Mouse (Mus musculus): ENCODE results near the gene Grifin. TPM values are rescaled to one million over a fixed set of nuclear protein-coding genes. Genes with fewer than 3 reads are reported as not detected.

The Grifin gene
- polyA plus RNA-seq, 1 experiment from 2014 or later, result 0.31 TPM

DNA sequence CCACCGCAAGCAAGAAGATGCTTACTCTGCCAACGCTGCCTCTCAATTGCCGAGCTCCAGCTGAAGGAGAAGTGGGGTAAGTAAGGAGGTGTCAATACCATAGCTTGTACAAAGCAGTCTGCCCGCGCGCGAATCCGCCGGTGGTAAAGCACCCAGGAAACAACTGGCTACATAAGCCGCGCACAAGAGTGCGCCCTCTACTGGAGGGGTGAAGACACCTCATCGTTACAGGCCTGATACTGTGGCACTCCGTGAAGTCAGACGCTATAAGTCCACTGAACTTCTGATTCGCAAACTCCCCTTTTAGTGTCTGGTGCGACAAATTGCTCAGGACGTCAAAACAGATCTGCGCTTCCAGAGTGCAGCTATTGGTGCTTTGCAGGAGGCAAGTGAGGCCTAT, 18.5 kb downstream of the Grifin start:
- H3K27me3 ChIP-seq (replicated peaks), result 0 out of 2 replicates have a peak, but pooled peaks cover 11% of the 10 kb centered on the region
- H3K4me2 ChIP-seq, result no peak overlapping the region
- H3K9me3 ChIP-seq (replicated peaks), result no peaks in the 10 kb centered on the region
- no peak overlapping the region for H3K9ac ChIP-seq
- peaks cover 11% of the 10 kb centered on the region for H3K4me1 ChIP-seq (replicated peaks)
- no peak overlapping the region for H3K27ac ChIP-seq (ENCODE audit: poor library complexity, severe bottlenecking)
- no peak overlapping the region for H3K4me3 ChIP-seq
- 82% methylated on average over 19 of the region's 19 CpGs for WGBS
- ATAC-seq (ENCODE audit: insufficient number of reproducible peaks, low FRiP score), result no peak
- H3K36me3 ChIP-seq, result no peaks in the 10 kb centered on the region

DNA sequence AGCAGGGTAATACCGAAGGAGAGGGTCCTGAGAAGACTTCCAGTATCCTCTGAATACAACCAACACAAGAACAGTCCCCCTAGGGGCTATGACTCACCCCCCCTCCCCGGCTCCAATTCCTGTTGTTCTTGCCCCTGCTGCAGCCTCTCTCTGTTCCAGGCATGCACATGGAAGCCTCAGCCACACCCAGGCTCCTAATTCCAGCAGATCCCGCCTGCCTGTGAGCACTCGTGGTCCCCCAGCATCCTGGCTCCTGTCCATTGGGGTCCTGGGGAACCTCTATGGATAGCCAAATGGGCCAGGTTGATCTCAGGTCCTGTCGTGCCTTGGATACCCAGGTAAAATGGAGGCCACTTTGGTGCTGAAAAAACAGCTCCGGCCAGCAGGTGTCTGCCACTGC, 19.2 kb downstream of the Grifin start:
- no peak overlapping the region for H3K4me3 ChIP-seq
- no peaks in the 10 kb centered on the region for H3K9me3 ChIP-seq (replicated peaks)
- 34% methylated on average over 6 of the region's 6 CpGs for WGBS
- H3K27me3 ChIP-seq (replicated peaks), result 0 out of 2 replicates have a peak, but pooled peaks cover 11% of the 10 kb centered on the region
- no peak for ATAC-seq (ENCODE audit: insufficient number of reproducible peaks, low FRiP score)
- H3K4me2 ChIP-seq, result no peak overlapping the region
- H3K4me1 ChIP-seq (replicated peaks), result peaks cover 11% of the 10 kb centered on the region
- H3K27ac ChIP-seq (ENCODE audit: poor library complexity, severe bottlenecking), result no peak overlapping the region
- no peak overlapping the region for H3K9ac ChIP-seq
- no peaks in the 10 kb centered on the region for H3K36me3 ChIP-seq

DNA sequence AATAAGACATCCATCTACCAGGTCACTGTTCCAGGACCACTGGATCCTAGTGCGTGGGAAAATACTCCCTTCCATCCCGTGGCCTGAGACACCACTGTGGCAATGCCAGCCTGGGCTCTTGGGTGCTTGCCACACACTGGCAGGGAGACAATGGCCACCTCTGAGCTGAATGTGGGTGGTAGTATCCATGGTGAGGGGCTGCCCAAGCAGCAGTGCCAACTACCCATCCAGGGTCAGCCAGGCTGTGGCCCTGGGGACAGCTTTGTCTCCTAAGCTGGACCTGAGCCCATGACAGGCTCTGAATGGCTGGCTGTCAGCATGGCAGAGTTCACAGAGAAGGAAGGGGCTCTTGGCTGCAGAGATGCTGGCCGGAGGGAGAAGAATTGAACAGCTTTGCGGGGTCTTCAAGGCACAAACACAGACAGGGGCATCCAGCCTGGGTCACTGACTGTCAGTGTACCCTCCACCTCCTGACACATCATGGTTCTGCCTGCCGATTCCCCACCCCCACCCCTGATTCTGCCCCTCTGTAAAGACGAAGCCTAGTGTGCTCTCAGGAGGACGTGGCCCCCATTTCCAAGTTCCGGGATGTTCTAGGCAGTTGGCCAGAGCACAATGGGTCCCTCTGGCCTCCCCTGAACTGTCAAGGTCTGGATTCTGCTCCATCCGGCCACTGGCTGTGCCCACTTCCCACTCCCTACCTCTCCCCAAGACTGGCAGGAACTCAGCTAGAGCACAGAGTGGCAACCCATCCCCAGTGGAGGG, 21.9 kb downstream of the Grifin start:
- Histone ChIP-seq H3K27me3 (replicated peaks) (peaks cover 11% of the 10 kb centered on the region; the same call in 1 of the 2 replicates), H3K27ac (ENCODE audit: poor library complexity, severe bottlenecking) (no peak overlapping the region), H3K4me2 (no peak overlapping the region), H3K4me1 (replicated peaks) (no peaks in the 10 kb centered on the region), H3K4me3 (no peak overlapping the region), H3K36me3 (no peaks in the 10 kb centered on the region), H3K9ac (no peak overlapping the region), H3K9me3 (replicated peaks) (no peaks in the 10 kb centered on the region)
- WGBS, result 69% methylated on average over 9 of the region's 9 CpGs
- ATAC-seq (ENCODE audit: insufficient number of reproducible peaks, low FRiP score), result no peak

DNA sequence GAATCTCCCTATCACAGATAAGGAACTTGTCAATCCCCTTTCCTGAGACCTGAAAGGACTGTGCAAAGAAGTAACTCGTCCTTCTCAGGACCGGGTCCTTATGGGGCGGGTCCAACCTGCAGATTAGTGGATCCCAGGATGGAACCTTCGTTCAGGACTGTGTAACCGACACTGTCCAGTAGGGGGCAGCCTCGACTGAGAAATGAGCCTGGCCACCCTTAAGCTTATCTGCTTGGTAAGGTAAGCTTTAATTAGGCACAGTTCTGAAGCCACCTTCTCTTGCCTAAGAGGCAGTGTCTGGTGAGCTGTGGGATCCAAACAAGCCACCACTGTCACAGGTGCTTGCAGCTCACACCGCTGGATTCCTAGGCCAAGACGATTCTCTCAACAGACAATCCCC, 24.8 kb downstream of the Grifin start:
- WGBS, result 13% methylated on average over 8 of the region's 8 CpGs
- Histone ChIP-seq H3K9ac (no peak overlapping the region), H3K27ac (ENCODE audit: poor library complexity, severe bottlenecking) (no peak overlapping the region), H3K36me3 (no peaks in the 10 kb centered on the region), H3K4me2 (no peak overlapping the region), H3K4me3 (no peak overlapping the region), H3K4me1 (replicated peaks) (peaks cover 6% of the 10 kb centered on the region; the same call in 1 of the 2 replicates), H3K9me3 (replicated peaks) (no peaks in the 10 kb centered on the region), H3K27me3 (replicated peaks) (peaks cover 11% of the 10 kb centered on the region; the same call in 1 of the 2 replicates)
- 0 out of 2 replicates have a peak, but pooled peaks have one; percentile 31 for ATAC-seq (ENCODE audit: insufficient number of reproducible peaks, low FRiP score)

DNA sequence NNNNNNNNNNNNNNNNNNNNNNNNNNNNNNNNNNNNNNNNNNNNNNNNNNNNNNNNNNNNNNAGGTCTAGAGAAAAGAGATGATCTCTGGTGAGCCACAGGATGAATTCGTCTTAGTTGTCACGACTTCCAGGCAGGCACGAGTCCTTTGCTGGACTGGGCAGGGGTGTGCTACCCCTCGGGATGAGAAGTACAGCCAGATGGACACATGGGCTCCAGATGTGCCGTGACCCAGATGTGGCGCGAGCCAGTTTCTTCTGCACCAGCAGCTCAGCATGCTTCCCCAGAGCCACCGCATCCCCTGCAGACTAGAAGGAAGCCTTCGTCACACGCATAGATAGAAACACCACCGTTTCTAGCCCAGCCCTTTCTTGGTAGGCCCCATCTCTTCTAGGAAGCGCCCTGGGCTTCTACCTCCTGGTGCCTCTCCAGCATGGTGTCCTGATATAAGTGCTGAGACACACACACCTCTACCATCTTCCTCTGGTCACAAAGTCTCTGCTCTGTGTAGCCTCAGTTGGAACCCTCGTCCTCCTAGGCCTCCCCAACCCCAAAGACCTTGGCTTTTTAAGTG, 26.7 kb downstream of the Grifin start:
- Histone ChIP-seq H3K4me3 (no peak overlapping the region), H3K36me3 (no peaks in the 10 kb centered on the region), H3K4me2 (no peak overlapping the region), H3K27me3 (replicated peaks) (peaks cover 6% of the 10 kb centered on the region; the same call in 1 of the 2 replicates), H3K4me1 (replicated peaks) (peaks cover 6% of the 10 kb centered on the region; the same call in 1 of the 2 replicates), H3K9ac (no peak overlapping the region), H3K9me3 (replicated peaks) (no peaks in the 10 kb centered on the region), H3K27ac (ENCODE audit: poor library complexity, severe bottlenecking) (no peak overlapping the region)
- ATAC-seq (ENCODE audit: insufficient number of reproducible peaks, low FRiP score), result no peak
- WGBS, result 70% methylated on average over 13 of the region's 13 CpGs

DNA sequence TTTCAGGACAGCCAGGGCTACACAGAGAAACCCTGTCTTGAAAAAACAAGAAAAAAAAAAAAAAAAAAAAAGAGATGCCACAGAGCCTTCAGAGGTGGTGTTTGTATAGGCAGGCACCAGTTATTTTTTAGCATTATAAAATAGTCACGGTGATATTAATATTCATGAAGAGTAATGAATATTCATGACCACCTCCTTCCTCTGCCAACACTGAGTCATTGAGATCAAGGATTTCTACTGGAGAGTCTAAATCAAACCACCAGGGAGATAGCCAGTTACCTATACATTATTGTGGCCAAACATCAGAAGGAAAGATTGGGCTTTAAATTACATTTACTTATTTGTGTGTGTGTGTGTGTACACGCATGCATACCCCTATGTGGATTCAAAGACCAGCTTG, 38.1 kb downstream of the Grifin start:
- no peak overlapping the region for H3K9ac ChIP-seq
- H3K4me3 ChIP-seq, result no peak overlapping the region
- H3K4me1 ChIP-seq (replicated peaks), result no peaks in the 10 kb centered on the region
- H3K4me2 ChIP-seq, result no peak overlapping the region
- no peak overlapping the region for H3K27ac ChIP-seq (ENCODE audit: poor library complexity, severe bottlenecking)
- H3K36me3 ChIP-seq, result peaks cover 52% of the 10 kb centered on the region
- peaks cover 9% of the 10 kb centered on the region; the same call in 1 of the 2 replicates for H3K9me3 ChIP-seq (replicated peaks)
- no peak for ATAC-seq (ENCODE audit: insufficient number of reproducible peaks, low FRiP score)
- H3K27me3 ChIP-seq (replicated peaks), result no peaks in the 10 kb centered on the region
- WGBS, result 81% methylated on average over 2 of the region's 2 CpGs

DNA sequence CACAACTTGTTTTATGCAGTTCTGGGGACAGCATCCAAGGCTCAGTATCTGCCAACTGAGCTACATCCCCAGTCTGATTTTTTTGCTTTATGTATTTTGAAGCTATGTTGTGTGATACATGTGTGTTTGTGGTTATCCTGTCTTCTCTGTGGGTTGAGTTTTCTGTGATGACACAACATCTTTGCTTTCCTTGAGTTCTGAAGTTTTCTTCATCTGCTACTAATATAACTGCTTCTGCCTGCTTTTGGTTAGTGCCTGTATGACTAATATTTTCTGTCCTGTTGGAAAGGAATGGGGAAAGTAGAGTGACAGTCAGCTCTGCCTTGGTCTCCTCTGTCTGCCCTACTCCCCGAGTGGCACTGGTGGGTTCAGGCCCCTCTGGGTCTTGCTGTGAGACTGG, 43.7 kb downstream of the Grifin start:
- no peak for ATAC-seq (ENCODE audit: insufficient number of reproducible peaks, low FRiP score)
- Histone ChIP-seq H3K4me3 (no peak overlapping the region), H3K36me3 (peaks cover 30% of the 10 kb centered on the region), H3K4me1 (replicated peaks) (peaks cover 27% of the 10 kb centered on the region), H3K27ac (ENCODE audit: poor library complexity, severe bottlenecking) (no peak overlapping the region), H3K27me3 (replicated peaks) (no peaks in the 10 kb centered on the region), H3K4me2 (no peak overlapping the region), H3K9me3 (replicated peaks) (no peaks in the 10 kb centered on the region), H3K9ac (no peak overlapping the region)
- 90% methylated on average over 1 of the region's 1 CpGs for WGBS

DNA sequence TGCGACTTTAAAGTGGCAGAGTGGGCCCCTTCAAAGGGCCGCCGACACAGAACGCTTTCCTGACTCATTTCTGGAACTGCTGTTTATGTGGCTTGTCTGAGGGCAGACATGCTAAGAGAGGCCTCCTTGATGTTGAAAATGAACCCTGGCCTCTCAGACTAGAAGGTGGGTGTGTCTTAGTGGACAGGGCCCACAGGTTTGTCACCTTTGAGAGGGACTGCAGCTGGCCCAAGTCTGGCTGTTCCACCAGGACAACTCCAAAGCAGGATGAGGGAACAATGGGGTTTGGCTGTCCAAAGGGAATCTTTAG, 47.0 kb downstream of the Grifin start:
- no peaks in the 10 kb centered on the region for H3K27me3 ChIP-seq (replicated peaks)
- no peaks in the 10 kb centered on the region for H3K36me3 ChIP-seq
- H3K4me2 ChIP-seq, result no peak overlapping the region
- no peak for ATAC-seq (ENCODE audit: insufficient number of reproducible peaks, low FRiP score)
- WGBS, result 58% methylated on average over 4 of the region's 4 CpGs
- H3K27ac ChIP-seq (ENCODE audit: poor library complexity, severe bottlenecking), result peak overlapping the region; percentile 37; the same call in 1 of the 2 replicates
- H3K9me3 ChIP-seq (replicated peaks), result no peaks in the 10 kb centered on the region
- H3K4me1 ChIP-seq (replicated peaks), result peaks cover 45% of the 10 kb centered on the region
- H3K9ac ChIP-seq, result no peak overlapping the region
- H3K4me3 ChIP-seq, result no peak overlapping the region

DNA sequence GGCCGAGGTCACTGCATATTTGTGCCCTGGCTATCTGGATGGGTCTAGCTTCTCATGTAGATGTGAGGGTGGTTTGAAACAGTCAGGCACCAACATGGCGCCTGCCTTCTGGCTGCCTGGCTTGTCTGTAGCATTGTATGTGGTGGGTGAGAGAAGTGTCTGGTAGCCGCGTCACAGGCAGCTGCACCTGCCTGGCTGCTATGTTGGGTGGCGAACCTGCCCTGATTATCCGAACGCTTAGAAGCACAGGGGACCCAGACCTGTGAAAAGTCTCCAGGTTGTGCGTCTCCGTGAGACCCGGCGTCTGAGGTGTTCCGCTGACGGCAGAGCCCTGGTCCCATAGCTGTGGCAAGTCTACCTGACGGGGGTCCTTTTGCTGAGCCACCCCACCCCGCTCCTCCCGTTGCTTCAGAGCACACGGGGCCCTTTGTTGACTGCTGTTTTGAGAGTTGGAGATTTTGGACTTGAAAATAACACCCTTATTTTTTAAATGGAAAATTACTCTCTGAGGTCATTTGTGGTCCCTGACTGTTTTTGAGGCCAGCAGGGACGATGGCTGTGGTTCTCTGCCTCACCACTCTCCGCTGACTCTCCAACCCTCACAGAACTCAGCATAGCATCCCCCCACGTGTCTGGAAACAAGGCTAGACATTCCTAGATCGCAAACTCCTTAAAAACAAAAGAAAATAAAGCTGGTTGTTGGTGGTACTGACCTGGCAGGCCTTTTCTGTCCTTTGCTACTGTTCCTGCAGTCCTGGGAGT, 47.5 kb downstream of the Grifin start:
- Histone ChIP-seq H3K9ac (no peak overlapping the region), H3K27ac (ENCODE audit: poor library complexity, severe bottlenecking) (peak overlapping the region; percentile 37; the same call in 1 of the 2 replicates), H3K9me3 (replicated peaks) (no peaks in the 10 kb centered on the region), H3K4me3 (no peak overlapping the region), H3K36me3 (no peaks in the 10 kb centered on the region), H3K27me3 (replicated peaks) (no peaks in the 10 kb centered on the region), H3K4me1 (replicated peaks) (peaks cover 45% of the 10 kb centered on the region), H3K4me2 (no peak overlapping the region)
- ATAC-seq (ENCODE audit: insufficient number of reproducible peaks, low FRiP score), result no peak
- 81% methylated on average over 21 of the region's 21 CpGs for WGBS

DNA sequence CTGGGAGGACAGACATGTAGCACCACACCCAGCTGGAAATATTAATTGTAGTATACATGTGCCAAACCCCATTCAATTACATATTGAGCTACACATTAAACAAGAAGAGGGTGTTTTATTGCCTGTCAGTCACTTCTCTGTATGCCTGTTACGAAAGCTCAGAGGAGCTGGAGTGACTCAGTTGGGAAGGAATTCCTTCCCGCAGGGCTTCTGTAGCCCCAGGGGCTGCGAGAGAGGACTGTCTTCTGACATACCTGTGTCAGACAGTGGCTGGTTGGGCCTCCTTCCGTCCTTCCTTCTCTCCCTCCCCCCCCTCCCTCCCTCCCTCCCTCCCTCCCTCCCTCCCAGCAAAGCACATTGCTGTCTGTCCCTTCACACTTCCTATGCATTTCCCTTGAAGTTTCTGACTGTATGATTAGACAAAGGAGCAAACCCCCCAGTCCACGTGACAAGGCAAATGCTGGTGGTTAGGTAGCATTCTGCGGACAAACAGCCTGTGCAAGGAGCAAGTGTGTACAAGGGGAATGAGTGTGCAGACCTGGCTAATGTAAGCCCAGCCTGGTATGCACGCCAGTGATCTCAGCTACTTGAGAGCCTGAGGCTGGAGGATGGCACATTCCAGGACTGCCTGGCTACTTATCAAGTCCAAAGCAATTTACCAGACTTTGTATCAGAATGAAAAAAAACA, 49.9 kb downstream of the Grifin start:
- peak overlapping the region; percentile 80 for H3K27ac ChIP-seq (ENCODE audit: poor library complexity, severe bottlenecking)
- H3K9ac ChIP-seq, result 0 out of 2 replicates have a peak overlapping the region, but pooled peaks have one; percentile 35
- peak overlapping the region; percentile 23; the same call in 1 of the 2 replicates for H3K4me2 ChIP-seq
- H3K4me1 ChIP-seq (replicated peaks), result peaks cover 51% of the 10 kb centered on the region
- 7% methylated on average over 7 of the region's 7 CpGs for WGBS
- peak; percentile 57 for ATAC-seq (ENCODE audit: insufficient number of reproducible peaks, low FRiP score)
- no peak overlapping the region for H3K4me3 ChIP-seq
- no peaks in the 10 kb centered on the region for H3K9me3 ChIP-seq (replicated peaks)
- no peaks in the 10 kb centered on the region for H3K27me3 ChIP-seq (replicated peaks)
- H3K36me3 ChIP-seq, result no peaks in the 10 kb centered on the region

DNA sequence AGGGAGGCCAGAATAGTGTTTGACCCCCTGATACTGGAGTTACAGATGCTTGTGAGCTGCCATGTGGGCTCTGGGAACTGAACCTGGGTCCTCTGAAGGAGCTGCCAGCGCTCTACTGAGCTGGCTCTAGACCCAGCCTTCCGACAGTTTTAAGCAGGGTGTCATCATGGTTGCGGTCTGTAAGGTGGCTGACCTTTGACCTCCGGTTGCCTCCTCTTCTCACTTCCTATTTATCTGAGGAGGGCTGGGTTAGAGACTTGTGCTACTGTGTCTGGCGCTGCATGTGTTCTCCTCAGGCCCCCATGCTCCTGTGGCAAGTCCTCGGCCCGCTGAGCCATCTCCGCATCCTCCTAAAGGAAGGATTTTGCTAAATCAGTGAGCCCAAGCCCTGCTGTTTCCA, 51.0 kb downstream of the Grifin start:
- H3K4me1 ChIP-seq (replicated peaks), result peaks cover 55% of the 10 kb centered on the region
- H3K27ac ChIP-seq (ENCODE audit: poor library complexity, severe bottlenecking), result no peak overlapping the region
- WGBS, result 78% methylated on average over 8 of the region's 8 CpGs
- H3K36me3 ChIP-seq, result no peaks in the 10 kb centered on the region
- H3K4me2 ChIP-seq, result no peak overlapping the region
- no peak overlapping the region for H3K9ac ChIP-seq
- ATAC-seq (ENCODE audit: insufficient number of reproducible peaks, low FRiP score), result no peak; the same call in 1 of the 2 replicates
- no peaks in the 10 kb centered on the region for H3K27me3 ChIP-seq (replicated peaks)
- H3K4me3 ChIP-seq, result no peak overlapping the region
- H3K9me3 ChIP-seq (replicated peaks), result no peaks in the 10 kb centered on the region
